Mouse (Mus musculus) embryonic facial prominence, embryonic 13.5 days (tissue): ENCODE measurements around the gene H2-DMa. TPM values are rescaled to one million over a fixed set of nuclear protein-coding genes. Genes with fewer than 3 reads are reported as not detected.

Source experiments
- ATAC-seq: fragments of 200-750 bp; cut with Nextera tagmentation; 2 replicates; pipeline ENCODE4 v1.8.0; 2017; ENCODE audit warnings: low read depth; ENCODE audit not compliant: insufficient number of reproducible peaks, insufficient read depth, low FRiP score, low TSS enrichment
- H3K27ac ChIP-seq: fragments of 300-500 bp; sonication (generic); 2 replicates; pipeline ENCODE4 v1.5.1; 2015; ENCODE audit warnings: moderate library complexity, mild to moderate bottlenecking, inconsistent platforms
- H3K27me3 ChIP-seq: fragments of 300-500 bp; sonication (generic); 2 replicates; pipeline ENCODE4 v1.6.1; 2015; ENCODE audit warnings: mild to moderate bottlenecking, inconsistent platforms
- H3K36me3 ChIP-seq: fragments of 300-500 bp; sonication (generic); 2 replicates; pipeline ENCODE4 v1.6.1; 2015; ENCODE audit warnings: mild to moderate bottlenecking, inconsistent platforms
- H3K4me1 ChIP-seq: fragments of 300-500 bp; sonication (generic); 2 replicates; pipeline ENCODE4 v1.6.1; 2015; ENCODE audit warnings: inconsistent platforms
- H3K4me2 ChIP-seq: fragments of 300-500 bp; sonication (generic); 2 replicates; pipeline ENCODE4 v1.6.1; 2015; ENCODE audit warnings: moderate library complexity, mild to moderate bottlenecking, inconsistent platforms
- H3K4me3 ChIP-seq: fragments of 300-500 bp; sonication (generic); 2 replicates; pipeline ENCODE4 v1.5.1; 2015; ENCODE audit warnings: mild to moderate bottlenecking, inconsistent platforms
- H3K9ac ChIP-seq: fragments of 300-500 bp; sonication (generic); 2 replicates; pipeline ENCODE4 v1.6.1; 2015; ENCODE audit warnings: mild to moderate bottlenecking, inconsistent platforms
- H3K9me3 ChIP-seq: fragments of 300-500 bp; sonication (generic); 2 replicates; pipeline ENCODE4 v1.6.1; 2016; ENCODE audit warnings: inconsistent platforms
- WGBS: fragments of 180-500 bp; shearing (Covaris S2); methylation state at CpG from one replicate; pipeline ENCODE4 v1.1.7; 2015; ENCODE audit warnings: mixed read lengths; 5-methylcytosine and 5-hydroxymethylcytosine counted together
- polyA plus RNA-seq: library from polyadenylated mRNA; unstranded; fragments of >200 nt; fragmentation: Nextera tagmentation; extraction: Ambion mirVana; gene quantifications from 2 replicates; pipeline ENCODE4 v1.2.1, GENCODE M21; 2015

The H2-DMa gene
- polyA plus RNA-seq = 17.2 and 17.6 TPM in 2 replicates

DNA sequence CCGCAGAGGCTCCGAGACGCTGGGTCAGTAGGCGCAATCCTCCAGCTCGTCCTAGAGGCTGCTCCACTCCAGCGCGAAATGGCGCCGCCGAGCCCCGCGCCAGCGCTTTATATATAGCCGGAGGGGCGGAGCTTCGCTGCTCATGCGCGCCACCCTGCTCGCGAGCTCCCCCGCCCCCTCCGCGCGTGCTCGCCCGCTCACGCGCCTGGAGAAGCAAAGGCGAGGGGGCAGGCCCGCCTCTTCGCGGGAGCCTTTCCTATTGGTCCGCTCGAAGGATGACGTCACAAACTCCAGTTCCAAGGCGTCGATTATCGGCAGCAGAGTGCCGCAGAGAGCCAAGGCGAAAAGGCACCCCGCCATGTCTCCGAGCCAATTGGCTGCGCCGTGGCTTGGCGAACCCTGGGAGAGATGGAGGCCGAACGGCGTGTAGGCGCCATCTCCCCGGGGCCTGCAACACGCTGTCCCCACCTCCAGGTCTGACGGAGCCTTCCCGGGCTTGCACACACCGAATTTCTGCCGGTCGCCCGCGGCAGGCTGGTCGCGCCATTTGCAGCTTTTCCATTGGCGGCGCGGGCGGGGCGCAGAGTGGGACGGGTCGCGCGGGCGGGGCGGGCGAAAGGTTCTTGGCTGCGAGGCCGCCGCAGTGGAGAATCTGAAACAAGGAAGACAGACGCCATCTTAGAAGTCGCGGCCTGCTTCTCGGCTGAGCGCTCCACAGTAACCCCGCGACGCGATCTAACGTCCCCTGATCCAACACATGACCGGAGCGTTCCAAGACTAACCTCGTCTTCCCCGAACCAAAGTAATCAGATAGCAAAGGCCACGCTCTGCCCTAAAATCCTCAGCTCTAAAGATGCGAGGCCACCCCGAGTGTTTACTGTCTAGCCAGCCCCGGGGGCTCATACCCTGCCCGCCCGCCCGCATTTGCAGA lies at the start of gene H2-DMa:
Gene H2-DMa (plus strand): TSS at position 293 of the 931 bp plus-strand sequence.
- peaks cover 30% of the 10 kb centered on the region for H3K4me1 ChIP-seq
- peak within 1 kb of the TSS; percentile 97 for H3K4me3 ChIP-seq
- peak within 1 kb of the TSS; percentile 98 for H3K9ac ChIP-seq
- WGBS = under 1% methylated on average over 96 of the region's 96 CpGs
- H3K4me2 ChIP-seq = peak within 1 kb of the TSS; percentile 92
- H3K36me3 ChIP-seq = peaks cover 45% of the 10 kb centered on the region
- ATAC-seq = peak; percentile 65
- no peaks in the 10 kb centered on the region for H3K9me3 ChIP-seq
- H3K27me3 ChIP-seq = no peaks in the 10 kb centered on the region
- H3K27ac ChIP-seq = peak within 1 kb of the TSS; percentile 100

DNA sequence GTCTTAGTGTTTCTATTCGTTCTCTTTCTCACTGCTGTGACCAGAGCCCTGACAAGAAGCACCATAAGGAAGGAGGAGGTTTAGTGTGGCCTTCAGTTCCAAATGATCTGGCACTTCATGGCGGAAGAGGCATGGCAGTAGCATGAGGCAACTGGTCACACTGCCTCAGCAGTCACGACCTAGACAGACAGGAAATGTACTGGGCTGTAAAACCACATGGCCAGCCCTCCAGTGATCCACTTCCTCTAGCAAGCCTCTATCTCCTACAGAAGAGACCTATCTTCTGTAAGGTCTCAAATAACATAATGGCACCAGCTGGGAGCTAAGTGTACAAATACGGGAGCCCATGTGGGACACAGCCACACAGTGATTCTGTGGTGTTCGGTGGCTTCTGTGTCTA lies 47.2 kb upstream of the H2-DMa start:
- 74% methylated on average over 5 of the region's 5 CpGs for WGBS
- H3K36me3 ChIP-seq = no peaks in the 10 kb centered on the region
- no peak overlapping the region for H3K4me2 ChIP-seq
- peaks cover 26% of the 10 kb centered on the region for H3K27me3 ChIP-seq
- H3K9me3 ChIP-seq = no peaks in the 10 kb centered on the region
- no peak overlapping the region for H3K4me3 ChIP-seq
- no peaks in the 10 kb centered on the region for H3K4me1 ChIP-seq
- ATAC-seq = no peak
- H3K9ac ChIP-seq = no peak overlapping the region
- no peak overlapping the region for H3K27ac ChIP-seq

DNA sequence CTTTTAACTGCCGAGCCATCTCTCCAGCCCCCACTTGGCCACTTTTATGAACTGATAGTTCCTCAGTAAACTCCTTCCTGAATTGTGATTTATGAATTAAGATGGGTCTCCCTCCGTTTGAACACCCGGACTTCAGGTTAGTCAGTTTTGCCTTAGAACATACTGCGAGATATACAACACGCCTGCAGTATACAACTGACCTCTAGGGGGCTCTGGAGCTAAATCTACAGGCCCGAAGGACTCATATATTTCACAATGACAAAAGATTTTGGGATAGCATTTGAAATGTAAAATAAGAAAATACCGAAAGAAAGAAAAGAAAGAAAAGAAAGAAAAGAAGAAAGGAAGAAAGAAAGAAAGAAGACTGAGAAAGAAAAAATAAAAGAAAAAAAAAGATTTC lies 44.1 kb upstream of the H2-DMa start:
- no peak overlapping the region for H3K27ac ChIP-seq
- no peaks in the 10 kb centered on the region for H3K9me3 ChIP-seq
- no peak for ATAC-seq
- peaks cover 30% of the 10 kb centered on the region for H3K27me3 ChIP-seq
- 40% methylated on average over 7 of the region's 7 CpGs for WGBS
- H3K4me1 ChIP-seq = no peaks in the 10 kb centered on the region
- H3K36me3 ChIP-seq = no peaks in the 10 kb centered on the region
- H3K4me2 ChIP-seq = no peak overlapping the region
- no peak overlapping the region for H3K4me3 ChIP-seq
- no peak overlapping the region for H3K9ac ChIP-seq

DNA sequence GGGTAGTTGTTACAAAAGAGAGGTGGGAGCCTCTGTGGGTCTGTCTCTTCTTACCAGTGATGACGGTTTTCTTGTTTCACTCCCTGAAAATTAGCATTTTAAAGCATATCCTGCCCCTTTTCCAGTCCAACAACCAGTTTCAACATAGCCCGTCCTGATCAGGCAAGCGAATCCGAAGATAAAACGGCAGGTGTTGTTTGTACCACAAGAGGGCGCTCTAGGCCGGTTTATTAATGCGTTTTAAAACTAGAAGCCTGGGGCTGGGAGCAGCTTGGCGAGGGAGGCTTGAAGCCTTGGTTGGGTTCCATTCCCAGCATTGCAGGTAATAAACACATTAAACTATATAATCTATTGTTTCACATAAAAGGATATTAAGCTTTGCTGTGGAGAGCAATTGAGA lies 41.8 kb upstream of the H2-DMa start:
- no peaks in the 10 kb centered on the region for H3K4me1 ChIP-seq
- no peak overlapping the region for H3K4me2 ChIP-seq
- H3K36me3 ChIP-seq = no peaks in the 10 kb centered on the region
- no peak overlapping the region for H3K4me3 ChIP-seq
- H3K9me3 ChIP-seq = no peaks in the 10 kb centered on the region
- 2% methylated on average over 9 of the region's 9 CpGs for WGBS
- peaks cover 30% of the 10 kb centered on the region for H3K27me3 ChIP-seq
- no peak overlapping the region for H3K27ac ChIP-seq
- H3K9ac ChIP-seq = no peak overlapping the region
- ATAC-seq = no peak

DNA sequence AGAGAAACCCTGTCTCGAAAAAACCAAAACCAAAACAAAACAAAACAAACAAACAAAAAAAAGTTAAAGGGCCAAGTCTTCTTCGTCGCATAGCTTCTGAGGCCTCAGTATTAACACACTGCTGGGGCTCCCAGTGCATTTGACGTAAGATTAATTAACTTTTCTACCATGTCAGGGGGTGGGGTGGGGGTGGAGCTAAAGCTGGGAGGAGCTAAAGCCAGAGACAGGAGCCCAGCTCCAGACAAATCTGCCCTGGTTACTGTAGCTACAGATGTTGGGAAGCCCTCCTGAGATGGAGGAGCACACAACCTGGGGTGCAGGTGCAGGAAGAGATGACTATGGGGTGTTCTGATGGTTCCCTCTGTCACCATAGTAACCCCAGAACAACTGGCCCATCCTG lies 41.2 kb upstream of the H2-DMa start:
- no peaks in the 10 kb centered on the region for H3K36me3 ChIP-seq
- no peak overlapping the region for H3K4me2 ChIP-seq
- no peaks in the 10 kb centered on the region for H3K9me3 ChIP-seq
- H3K9ac ChIP-seq = no peak overlapping the region
- no peak overlapping the region for H3K27ac ChIP-seq
- 61% methylated on average over 4 of the region's 4 CpGs for WGBS
- H3K4me3 ChIP-seq = no peak overlapping the region
- peaks cover 3% of the 10 kb centered on the region; the same call in 1 of the 2 replicates for H3K4me1 ChIP-seq
- H3K27me3 ChIP-seq = peaks cover 33% of the 10 kb centered on the region
- ATAC-seq = no peak

DNA sequence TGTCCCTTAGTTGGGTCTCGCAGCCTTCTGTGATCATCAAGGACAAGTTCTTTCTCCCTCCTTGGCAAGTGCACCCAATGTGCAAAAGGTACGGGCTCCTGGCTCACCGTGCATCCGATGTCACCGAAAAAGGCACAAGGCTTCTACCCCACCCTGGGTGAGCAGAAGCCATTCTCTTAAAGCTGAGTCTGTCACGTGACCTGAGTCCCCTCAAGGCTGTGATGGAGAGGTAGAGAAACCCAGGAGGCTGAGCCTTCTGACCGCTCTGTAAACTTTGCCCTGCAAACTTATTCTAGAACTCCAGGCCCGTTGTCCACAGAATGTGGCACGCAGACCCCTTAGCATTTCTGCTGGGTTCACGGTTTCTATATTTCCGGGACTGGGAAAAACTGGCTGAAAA lies 40.3 kb upstream of the H2-DMa start:
- H3K27ac ChIP-seq = no peak overlapping the region
- no peak overlapping the region for H3K4me2 ChIP-seq
- ATAC-seq = no peak
- peaks cover 28% of the 10 kb centered on the region for H3K27me3 ChIP-seq
- no peak overlapping the region for H3K9ac ChIP-seq
- WGBS = 88% methylated on average over 11 of the region's 11 CpGs
- no peaks in the 10 kb centered on the region for H3K9me3 ChIP-seq
- peaks cover 5% of the 10 kb centered on the region; the same call in 1 of the 2 replicates for H3K4me1 ChIP-seq
- no peaks in the 10 kb centered on the region for H3K36me3 ChIP-seq
- H3K4me3 ChIP-seq = no peak overlapping the region

DNA sequence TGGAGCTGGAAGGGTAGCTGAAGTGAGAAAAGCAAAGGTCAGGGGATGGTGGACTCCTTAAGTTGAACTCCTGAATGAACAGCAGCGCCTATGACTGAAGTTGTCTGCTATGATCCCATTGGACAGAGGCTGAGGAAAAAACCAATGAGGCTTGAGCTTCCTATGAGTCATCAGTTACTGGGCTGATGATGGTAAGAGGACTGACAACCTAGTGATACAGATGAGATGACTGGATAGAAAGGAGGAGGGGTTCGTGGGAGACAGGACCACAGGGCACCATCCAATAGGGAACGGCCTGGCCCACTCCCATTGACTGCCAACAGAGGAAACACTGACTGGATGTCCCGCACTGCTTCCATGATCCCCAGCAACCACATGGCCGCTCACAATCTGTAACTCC lies 39.7 kb upstream of the H2-DMa start:
- Histone ChIP-seq H3K36me3 (no peaks in the 10 kb centered on the region), H3K9ac (no peak overlapping the region), H3K4me3 (no peak overlapping the region), H3K27me3 (peaks cover 30% of the 10 kb centered on the region), H3K9me3 (no peaks in the 10 kb centered on the region), H3K4me1 (peaks cover 5% of the 10 kb centered on the region; the same call in 1 of the 2 replicates), H3K4me2 (no peak overlapping the region), H3K27ac (no peak overlapping the region)
- 14% methylated on average over 5 of the region's 5 CpGs for WGBS
- ATAC-seq = peak; percentile 73; the same call in 1 of the 2 replicates

DNA sequence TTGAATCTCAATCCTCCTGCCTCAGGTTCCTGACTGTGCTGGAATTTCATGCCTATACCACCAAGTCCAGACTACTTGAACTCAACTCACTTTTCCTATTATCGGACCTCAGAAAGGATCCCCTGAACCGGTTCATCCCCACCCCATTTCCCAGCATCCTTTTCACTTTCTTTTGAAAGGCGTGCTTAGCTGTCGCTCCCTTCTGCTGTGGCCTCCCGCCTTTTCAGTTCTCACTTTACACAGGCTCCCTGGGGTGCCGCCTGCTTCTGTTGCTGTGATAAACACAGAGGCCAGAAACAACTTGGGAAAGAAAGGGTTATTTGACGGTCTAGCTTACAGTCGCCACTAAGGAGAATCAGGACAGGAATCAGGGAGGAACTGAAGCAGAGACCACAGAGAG lies 36.2 kb upstream of the H2-DMa start:
- 5% methylated on average over 8 of the region's 8 CpGs for WGBS
- ATAC-seq = no peak
- Histone ChIP-seq H3K27me3 (peaks cover 11% of the 10 kb centered on the region; the same call in 1 of the 2 replicates), H3K27ac (no peak overlapping the region), H3K4me2 (peak overlapping the region; percentile 9), H3K4me3 (no peak overlapping the region), H3K36me3 (no peaks in the 10 kb centered on the region), H3K9ac (no peak overlapping the region), H3K9me3 (no peaks in the 10 kb centered on the region), H3K4me1 (peaks cover 5% of the 10 kb centered on the region; the same call in 1 of the 2 replicates)

DNA sequence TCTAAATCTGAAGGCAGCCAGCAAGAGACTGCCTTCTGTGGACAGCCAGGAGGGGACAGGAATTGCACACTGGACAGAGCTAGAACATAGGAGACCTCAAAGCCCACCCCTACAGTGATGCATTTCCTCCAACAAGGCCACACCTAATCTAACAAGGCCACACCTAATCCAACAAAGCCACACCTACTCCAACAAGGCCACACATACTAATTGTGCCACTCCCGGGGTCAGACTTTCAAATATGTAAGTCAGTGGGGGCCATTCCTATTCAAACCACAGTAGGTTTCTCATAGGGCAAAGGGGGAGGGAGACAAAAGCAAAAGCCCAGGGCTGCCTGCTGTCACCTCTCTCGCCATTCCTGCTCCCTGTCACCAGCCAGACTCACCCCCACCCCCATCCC lies 32.0 kb upstream of the H2-DMa start:
- Histone ChIP-seq H3K4me2 (no peak overlapping the region), H3K27me3 (peaks cover 11% of the 10 kb centered on the region; the same call in 1 of the 2 replicates), H3K27ac (no peak overlapping the region), H3K4me1 (peaks cover 5% of the 10 kb centered on the region; the same call in 1 of the 2 replicates), H3K9me3 (no peaks in the 10 kb centered on the region), H3K4me3 (no peak overlapping the region), H3K36me3 (no peaks in the 10 kb centered on the region), H3K9ac (no peak overlapping the region)
- WGBS = 41% methylated on average over 2 of the region's 2 CpGs
- ATAC-seq = no peak

DNA sequence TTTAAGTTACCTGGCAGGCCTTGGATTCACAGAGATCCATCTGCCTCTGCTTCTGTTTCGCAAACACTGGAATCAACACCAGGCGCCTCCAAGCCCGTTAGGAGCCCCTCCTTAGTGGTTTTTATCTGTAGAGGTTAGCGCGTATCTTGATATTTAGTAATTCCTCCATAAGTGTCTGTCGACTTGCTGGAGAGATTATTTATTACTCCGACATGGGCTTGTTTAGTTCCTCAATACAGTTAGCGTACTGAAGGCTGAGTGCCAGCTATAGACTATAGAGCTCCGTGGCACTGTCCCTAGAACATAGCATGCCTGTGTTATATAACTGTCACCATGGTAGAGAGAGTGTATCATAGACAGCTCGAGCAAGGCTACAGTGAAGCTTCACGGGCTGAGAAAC lies 31.2 kb upstream of the H2-DMa start:
- H3K9ac ChIP-seq = no peak overlapping the region
- H3K27ac ChIP-seq = no peak overlapping the region
- H3K27me3 ChIP-seq = peaks cover 8% of the 10 kb centered on the region; the same call in 1 of the 2 replicates
- H3K9me3 ChIP-seq = no peaks in the 10 kb centered on the region
- WGBS = 88% methylated on average over 11 of the region's 11 CpGs
- no peak overlapping the region for H3K4me2 ChIP-seq
- no peak for ATAC-seq
- peaks cover 2% of the 10 kb centered on the region; the same call in 1 of the 2 replicates for H3K4me1 ChIP-seq
- no peak overlapping the region for H3K4me3 ChIP-seq
- H3K36me3 ChIP-seq = no peaks in the 10 kb centered on the region

DNA sequence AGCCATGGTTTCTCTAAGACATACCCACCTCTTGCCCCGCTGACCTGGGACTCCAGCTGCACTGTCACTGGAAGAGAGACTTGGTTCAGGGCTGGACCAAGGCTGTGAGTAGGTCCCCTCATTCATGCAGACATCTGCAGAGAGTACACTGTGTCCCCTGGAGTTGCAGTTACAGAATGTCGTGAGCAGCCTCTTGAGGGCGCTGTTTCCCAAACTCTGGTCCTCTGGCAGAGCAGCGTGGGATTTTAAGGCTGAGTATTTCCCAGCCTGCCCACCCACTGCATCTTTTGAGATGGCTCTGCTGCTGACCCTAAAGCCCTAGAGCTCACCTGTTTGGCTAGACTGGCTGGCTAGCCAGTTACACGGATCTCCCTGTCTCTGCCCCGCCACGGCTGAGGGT lies 28.4 kb upstream of the H2-DMa start:
- Histone ChIP-seq H3K27me3 (no peaks in the 10 kb centered on the region), H3K4me3 (no peak overlapping the region), H3K9ac (no peak overlapping the region), H3K4me1 (0 out of 2 replicates have a peak, but pooled peaks cover 5% of the 10 kb centered on the region), H3K27ac (no peak overlapping the region), H3K36me3 (no peaks in the 10 kb centered on the region), H3K4me2 (no peak overlapping the region), H3K9me3 (no peaks in the 10 kb centered on the region)
- WGBS = 48% methylated on average over 7 of the region's 7 CpGs
- no peak for ATAC-seq
